Mouse (Mus musculus) midbrain, postnatal 0 days (tissue): ENCODE results near the gene Bnip2. TPM values are rescaled to one million over a fixed set of nuclear protein-coding genes. Genes with fewer than 3 reads are reported as not detected.

Source experiments
- ATAC-seq: fragments of 200-750 bp; cut with Nextera tagmentation; 2 replicates; pipeline ENCODE4 v1.8.0; 2017; ENCODE audit warnings: moderate number of reproducible peaks, mild to moderate bottlenecking, moderate TSS enrichment, moderate library complexity; ENCODE audit not compliant: low FRiP score
- DNase-seq: peaks from one replicate; pipeline ENCODE4 v3.0.0-alpha.2; 2015; ENCODE audit warnings: low spot score
- H3K27ac ChIP-seq: fragments of 300-500 bp; sonication (generic); 2 replicates; pipeline ENCODE4 v1.5.1; 2014; ENCODE audit warnings: low read depth, mild to moderate bottlenecking, low read length, mixed read lengths
- H3K27me3 ChIP-seq: fragments of 300-500 bp; sonication (generic); 2 replicates; pipeline ENCODE4 v1.6.1; 2014; ENCODE audit warnings: low read length, control low read depth, mixed read lengths; ENCODE audit not compliant: insufficient read depth
- H3K36me3 ChIP-seq: fragments of 300-500 bp; sonication (generic); 2 replicates; pipeline ENCODE4 v1.6.1; 2014; ENCODE audit warnings: low read length, control low read depth, mixed read lengths; ENCODE audit not compliant: insufficient read depth
- H3K4me1 ChIP-seq: fragments of 300-500 bp; sonication (generic); 2 replicates; pipeline ENCODE4 v1.6.1; 2014; ENCODE audit warnings: mild to moderate bottlenecking, control low read depth, antibody characterized with exemption, low read length, mixed read lengths; ENCODE audit not compliant: insufficient read depth
- H3K4me2 ChIP-seq: fragments of 300-500 bp; sonication (generic); 2 replicates; pipeline ENCODE4 v1.6.1; 2014; ENCODE audit warnings: low read depth, mild to moderate bottlenecking, low read length, mixed read lengths; ENCODE audit not compliant: poor library complexity, severe bottlenecking
- H3K4me3 ChIP-seq: fragments of 300-500 bp; sonication (generic); 2 replicates; pipeline ENCODE4 v1.5.1; 2014; ENCODE audit warnings: low read depth, mild to moderate bottlenecking, low read length, moderate library complexity
- H3K9ac ChIP-seq: fragments of 300-500 bp; sonication (generic); replicated peaks from 2 replicates; pipeline ENCODE4 v1.6.1; 2014; ENCODE audit warnings: mild to moderate bottlenecking, low read length, moderate library complexity, mixed read lengths; ENCODE audit not compliant: poor library complexity, severe bottlenecking
- H3K9me3 ChIP-seq: fragments of 300-500 bp; sonication (generic); 2 replicates; pipeline ENCODE4 v1.6.1; 2016; ENCODE audit warnings: low read length, control low read depth
- CTCF ChIP-seq: IDR thresholded peaks from 2 replicates; pipeline ENCODE4 v1.5.1; 2016; ENCODE audit warnings: antibody characterized with exemption, mild to moderate bottlenecking
- WGBS: fragments of 180-500 bp; shearing (Covaris S2); extraction: QIAGEN DNeasy Blood & Tissue Kit; methylation state at CpG from one replicate; pipeline ENCODE4 v1.1.7; 2014; 5-methylcytosine and 5-hydroxymethylcytosine counted together
- polyA plus RNA-seq: library from polyadenylated mRNA; unstranded; fragments of >200 nt; fragmentation: Nextera tagmentation; extraction: Ambion mirVana; gene quantifications from 2 replicates; pipeline ENCODE4 v1.2.1, GENCODE M21; 2015
- total RNA-seq: library from RNA; depleted of rRNA; stranded (reverse); fragments of >200 nt; gene quantifications from 2 replicates; pipeline ENCODE4 v1.2.3, GENCODE M21; 2014; rRNA removed

Bnip2 gene
- total RNA-seq: 41.5 and 63.6 TPM in 2 replicates
- polyA plus RNA-seq: 45.9 and 48.0 TPM in 2 replicates

DNA sequence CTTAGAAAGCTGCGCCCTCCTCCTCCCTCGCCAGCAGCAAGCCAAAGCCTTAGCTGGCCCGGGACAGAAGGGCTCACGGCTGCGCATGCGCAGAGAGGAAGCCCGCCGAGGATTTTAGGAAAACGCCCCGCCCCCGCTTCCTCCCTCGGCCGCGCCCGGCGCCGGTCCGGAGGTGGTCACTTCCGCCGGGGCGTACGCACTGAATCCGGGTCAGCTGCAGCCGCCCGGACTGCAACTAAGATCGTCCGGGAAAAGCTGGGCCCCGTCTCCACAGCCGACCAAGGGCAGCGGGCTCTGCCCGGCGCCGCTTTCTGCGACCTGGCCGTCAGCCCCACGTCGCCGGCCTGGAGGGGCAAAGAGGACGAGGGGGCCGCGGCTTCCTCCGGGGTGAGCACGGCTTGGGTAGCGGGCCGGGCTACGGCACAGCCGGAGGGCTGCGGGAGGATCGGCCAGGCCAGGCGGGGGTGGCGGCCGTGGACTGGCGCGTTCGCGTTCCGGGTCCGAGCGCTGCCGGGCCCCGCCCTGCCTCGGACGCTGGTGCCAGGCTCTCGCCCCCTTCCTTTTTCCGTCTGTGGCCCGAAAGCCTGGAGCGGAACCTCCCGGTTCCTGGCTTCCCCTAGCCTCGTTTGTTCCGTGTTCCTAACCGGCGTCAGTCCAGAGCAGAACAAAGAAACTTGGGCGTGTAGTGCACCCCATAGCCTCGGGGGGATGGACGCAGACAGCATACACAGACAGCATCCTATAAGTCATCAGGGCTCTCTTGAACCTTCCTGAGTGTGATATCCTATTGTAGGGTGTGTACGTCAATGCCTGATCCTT, at the start of gene Bnip2:
Gene Bnip2, plus strand, starts transcription at position 164 of the 819 bp plus-strand sequence.
- under 1% methylated on average over 57 of the region's 76 CpGs for WGBS
- TF ChIP-seq CTCF: no peak

DNA sequence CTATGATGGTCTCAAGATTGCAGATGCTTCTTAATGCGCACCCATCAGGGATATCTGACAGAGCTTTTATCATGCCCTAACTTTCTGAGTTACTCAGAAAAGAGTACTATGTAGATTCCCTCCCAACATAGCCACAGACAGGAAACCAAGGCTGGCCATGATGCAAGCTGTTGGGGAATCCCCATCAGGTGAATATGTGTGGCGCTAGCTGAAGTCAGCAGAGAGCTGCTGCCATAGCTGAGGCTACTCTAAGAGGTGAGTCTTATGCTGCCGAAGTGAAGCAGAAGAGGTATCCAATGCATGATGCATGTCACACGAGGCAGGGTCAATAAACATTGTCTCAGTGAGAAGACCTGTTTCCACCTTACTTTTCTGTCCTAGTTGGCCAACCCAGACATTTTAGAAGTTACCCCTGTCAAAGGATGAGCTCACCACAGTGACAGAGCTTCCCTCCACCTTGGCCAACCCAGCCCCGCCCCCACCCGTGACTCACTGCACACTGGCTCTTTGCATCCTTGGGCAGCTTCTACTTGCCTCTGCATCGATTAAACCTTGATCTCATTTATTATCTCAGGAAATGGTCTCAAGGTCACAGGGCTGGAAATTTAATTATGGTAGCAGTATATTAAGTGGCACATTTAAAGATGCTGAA, 48.3 kb upstream of the Bnip2 start:
- 94% methylated on average over 7 of the region's 7 CpGs for WGBS
- Histone ChIP-seq H3K27ac (no peak overlapping the region), H3K9me3 (no peaks in the 10 kb centered on the region), H3K9ac (no peak overlapping the region), H3K36me3 (no peaks in the 10 kb centered on the region), H3K4me3 (no peak overlapping the region), H3K27me3 (no peaks in the 10 kb centered on the region), H3K4me2 (no peak overlapping the region), H3K4me1 (no peaks in the 10 kb centered on the region)
- ATAC-seq (no peak), DNase-seq (peak; percentile 10)
- no peak for TF ChIP-seq CTCF

More for the DNA sequence above, at the start of gene Bnip2:
- H3K4me1 ChIP-seq: peaks cover 5% of the 10 kb centered on the region
- peak within 1 kb of the TSS; percentile 93 for H3K27ac ChIP-seq
- ATAC-seq (peak; percentile 94), DNase-seq (peak; percentile 95)
- H3K9me3 ChIP-seq: no peaks in the 10 kb centered on the region
- peak within 1 kb of the TSS; percentile 98 for H3K9ac ChIP-seq
- peak within 1 kb of the TSS; percentile 99 for H3K4me3 ChIP-seq
- H3K4me2 ChIP-seq: peak within 1 kb of the TSS; percentile 49
- no peaks in the 10 kb centered on the region; the same call in 1 of the 2 replicates for H3K36me3 ChIP-seq
- H3K27me3 ChIP-seq: no peaks in the 10 kb centered on the region

DNA sequence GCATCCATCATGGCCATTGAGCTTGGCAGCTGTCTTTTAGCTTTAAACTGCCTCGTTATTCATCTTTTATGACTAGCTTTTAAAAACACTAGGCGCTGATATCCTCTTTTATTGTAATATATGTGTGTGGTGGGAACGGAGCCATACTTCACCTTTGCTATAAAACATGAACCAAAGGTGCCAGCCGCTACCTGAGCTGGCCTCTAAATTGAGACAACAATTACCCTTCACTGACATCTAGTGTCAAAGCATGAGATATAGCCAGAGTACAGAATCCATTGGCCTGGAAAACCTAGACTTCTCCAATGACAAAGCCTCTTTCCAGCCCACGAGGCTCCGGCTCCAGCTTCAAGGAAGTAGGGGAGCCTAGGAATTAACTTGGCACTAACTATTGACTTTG, 47.7 kb upstream of the Bnip2 start:
- DNase-seq (peak; percentile 58), ATAC-seq (no peak)
- 73% methylated on average over 6 of the region's 6 CpGs for WGBS
- H3K4me1 ChIP-seq: no peaks in the 10 kb centered on the region
- no peak overlapping the region for H3K27ac ChIP-seq
- H3K4me3 ChIP-seq: no peak overlapping the region
- no peaks in the 10 kb centered on the region for H3K36me3 ChIP-seq
- no peak overlapping the region for H3K4me2 ChIP-seq
- no peak overlapping the region for H3K9ac ChIP-seq
- H3K27me3 ChIP-seq: no peaks in the 10 kb centered on the region
- no peaks in the 10 kb centered on the region for H3K9me3 ChIP-seq
- TF ChIP-seq CTCF: peak; percentile 64

DNA sequence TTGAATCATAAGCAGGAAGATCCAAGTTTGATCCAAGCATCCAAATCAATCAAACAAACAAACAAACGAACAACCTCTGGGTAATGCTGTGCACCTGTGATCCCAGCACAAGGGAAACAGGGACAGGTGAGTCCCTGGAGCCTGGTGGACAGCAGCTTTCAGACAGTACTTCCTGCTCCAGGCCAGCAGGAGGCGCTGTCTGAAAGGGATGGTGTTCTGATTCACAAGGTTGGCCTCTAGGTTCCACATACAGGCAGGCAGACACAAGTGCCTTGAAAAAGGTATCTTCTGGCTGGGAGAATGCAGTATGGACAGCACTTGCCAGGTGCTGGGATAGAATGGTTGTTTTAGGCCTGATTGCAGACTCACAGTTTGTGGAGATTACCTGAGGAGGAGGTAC, 40.3 kb upstream of the Bnip2 start:
- H3K4me2 ChIP-seq: no peak overlapping the region
- no peaks in the 10 kb centered on the region for H3K36me3 ChIP-seq
- no peaks in the 10 kb centered on the region for H3K4me1 ChIP-seq
- DNase-seq (no peak), ATAC-seq (no peak)
- H3K9ac ChIP-seq: no peak overlapping the region
- TF ChIP-seq CTCF: peak; percentile 65
- no peaks in the 10 kb centered on the region for H3K9me3 ChIP-seq
- H3K4me3 ChIP-seq: no peak overlapping the region
- 12% methylated on average over 2 of the region's 2 CpGs for WGBS
- no peak overlapping the region for H3K27ac ChIP-seq
- no peaks in the 10 kb centered on the region for H3K27me3 ChIP-seq

DNA sequence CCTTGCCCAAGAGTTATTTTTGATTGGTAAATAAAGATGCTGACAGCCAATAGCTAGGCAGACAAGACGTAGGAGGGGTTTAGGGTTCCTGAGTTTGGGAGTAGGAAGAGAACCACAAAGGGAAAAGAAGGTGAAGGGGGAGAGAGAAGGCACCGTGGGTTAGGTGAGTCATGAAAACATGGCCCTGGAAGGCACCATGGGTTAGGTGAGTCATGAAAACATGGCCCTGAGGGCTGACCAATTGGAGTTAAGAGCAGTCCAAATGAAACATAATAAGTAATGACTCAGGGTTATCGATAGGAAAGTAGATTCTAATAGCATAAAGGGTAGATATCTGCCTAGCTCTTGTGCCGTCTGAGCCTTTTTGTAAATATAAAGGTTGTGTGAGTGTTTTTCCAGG, 39.6 kb upstream of the Bnip2 start:
- no peak overlapping the region for H3K9ac ChIP-seq
- H3K27ac ChIP-seq: no peak overlapping the region
- H3K27me3 ChIP-seq: no peaks in the 10 kb centered on the region
- no peak overlapping the region for H3K4me2 ChIP-seq
- TF ChIP-seq CTCF: no peak
- 86% methylated on average over 4 of the region's 4 CpGs for WGBS
- no peaks in the 10 kb centered on the region for H3K4me1 ChIP-seq
- ATAC-seq (no peak), DNase-seq (no peak)
- H3K4me3 ChIP-seq: no peak overlapping the region
- no peaks in the 10 kb centered on the region for H3K9me3 ChIP-seq
- no peaks in the 10 kb centered on the region for H3K36me3 ChIP-seq

- no peaks in the 10 kb centered on the region for H3K9me3 ChIP-seq
- H3K27ac ChIP-seq: no peak overlapping the region
- H3K4me3 ChIP-seq: no peak overlapping the region
- no peak overlapping the region for H3K4me2 ChIP-seq
- H3K36me3 ChIP-seq: no peaks in the 10 kb centered on the region
- ATAC-seq (no peak), DNase-seq (peak; percentile 20)
- H3K4me1 ChIP-seq: no peaks in the 10 kb centered on the region
- H3K9ac ChIP-seq: no peak overlapping the region
- no peak for TF ChIP-seq CTCF
- WGBS: 89% methylated on average over 6 of the region's 6 CpGs
- H3K27me3 ChIP-seq: no peaks in the 10 kb centered on the region
Measured at GRCm38 (mm10) chr9:69961007-69961406, 28.3 kb upstream of the Bnip2 start.
